Mouse (Mus musculus) embryo, embryonic 9.5 days (tissue): ENCODE data around the gene Pacsin2.
"Not testable (repeated sequence)": the region's sequence is repeated elsewhere in the genome, so short reads cannot be mapped to it uniquely, and the experiment has no call there.

Source experiments
- DNase-seq: peaks from one replicate; pipeline ENCODE4 v3.0.0-alpha.2; 2017; ENCODE audit errors: extremely low spot score

The Pacsin2 gene

DNA sequence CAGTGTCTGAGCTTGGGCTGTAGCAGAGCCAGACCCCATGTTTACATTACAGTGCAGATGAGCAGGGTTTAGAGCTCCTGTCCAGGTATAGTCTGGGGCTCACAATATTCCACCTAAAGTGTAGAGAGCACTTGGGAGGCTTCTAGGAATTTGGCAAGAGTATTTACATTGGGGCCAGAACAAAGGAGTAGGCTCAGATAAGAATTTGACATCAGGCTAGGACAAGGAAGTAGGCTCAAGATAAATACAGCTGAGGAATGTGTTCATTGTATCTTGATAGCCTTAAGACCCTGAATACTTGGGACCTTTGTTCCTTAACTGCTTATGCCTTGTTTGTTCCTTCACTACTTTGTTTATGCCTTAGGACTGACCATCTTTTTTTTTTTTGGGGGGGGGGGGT lies 90.3 kb downstream of the Pacsin2 start:
- DNase-seq = no peak

DNA sequence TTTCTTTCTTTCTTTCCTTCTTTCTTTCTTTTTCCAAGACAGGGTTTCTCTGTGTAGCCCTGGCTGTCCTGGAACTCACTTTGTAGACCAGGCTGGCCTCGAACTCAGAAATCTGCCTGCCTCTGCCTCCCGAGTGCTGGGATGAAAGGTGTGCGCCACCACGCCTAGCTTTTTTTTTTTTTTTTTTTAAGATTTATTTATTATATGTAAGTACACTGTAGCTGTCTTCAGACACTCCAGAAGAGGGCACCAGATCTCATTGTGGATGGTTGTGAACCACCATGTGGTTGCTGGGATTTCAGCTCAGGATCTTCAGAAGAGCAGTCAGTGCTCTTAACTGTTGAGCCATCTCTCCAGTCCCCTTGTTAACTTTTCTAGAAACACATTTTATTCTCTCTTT lies 95.7 kb downstream of the Pacsin2 start:
- DNase-seq = not testable (repeated sequence)

DNA sequence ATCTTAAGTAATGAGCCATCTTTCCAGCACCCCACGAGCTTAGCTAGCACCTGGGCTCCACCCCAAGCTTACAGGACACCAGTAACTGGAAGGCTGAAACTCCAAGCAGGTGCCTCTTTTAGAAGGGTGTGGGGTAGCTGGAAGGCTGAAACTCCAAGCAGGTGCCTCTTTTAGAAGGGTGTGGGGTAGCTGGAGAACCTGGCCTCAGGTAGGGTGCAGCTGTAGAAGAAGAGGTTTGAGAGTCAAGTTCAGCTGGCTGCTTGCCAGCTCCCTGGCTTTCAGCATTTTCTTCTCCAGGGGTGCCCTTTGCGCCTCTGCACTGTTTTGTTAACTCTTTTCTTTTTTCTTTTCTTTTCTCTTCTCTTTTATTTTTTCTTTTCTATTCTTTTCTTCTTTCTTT lies 96.1 kb downstream of the Pacsin2 start:
- DNase-seq = no peak

DNA sequence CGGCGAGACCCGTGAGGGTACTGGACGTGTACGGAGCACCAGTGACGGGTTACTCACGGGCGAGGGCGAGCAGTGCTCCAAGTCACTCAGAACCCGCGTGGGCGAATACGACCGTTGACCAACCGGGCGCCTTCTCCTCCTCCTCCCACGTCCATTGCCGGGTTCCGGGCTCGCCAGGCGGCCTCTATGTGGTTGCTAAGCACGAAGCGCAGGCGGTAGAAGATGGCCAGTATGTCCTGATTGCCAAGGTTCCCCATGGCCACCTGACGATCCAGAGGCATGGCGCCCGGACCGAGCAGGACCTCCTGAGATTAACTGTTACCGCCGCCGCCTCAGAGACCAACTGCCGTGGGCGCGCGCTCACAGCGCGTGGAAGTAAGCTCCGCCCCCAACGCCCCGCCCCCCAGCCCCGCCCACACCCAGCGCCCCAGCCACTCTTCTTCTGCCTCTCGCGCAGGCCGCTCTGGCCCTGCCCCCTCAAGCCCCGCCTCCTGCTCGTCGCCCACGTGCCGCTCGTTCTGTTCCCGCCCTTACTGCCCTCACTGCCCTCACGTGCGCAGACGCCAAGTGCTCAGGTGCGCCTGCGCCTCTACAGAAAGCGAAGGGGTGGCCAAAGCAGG lies 97.4 kb downstream of the Pacsin2 start:
- peak; percentile 70 for DNase-seq

DNA sequence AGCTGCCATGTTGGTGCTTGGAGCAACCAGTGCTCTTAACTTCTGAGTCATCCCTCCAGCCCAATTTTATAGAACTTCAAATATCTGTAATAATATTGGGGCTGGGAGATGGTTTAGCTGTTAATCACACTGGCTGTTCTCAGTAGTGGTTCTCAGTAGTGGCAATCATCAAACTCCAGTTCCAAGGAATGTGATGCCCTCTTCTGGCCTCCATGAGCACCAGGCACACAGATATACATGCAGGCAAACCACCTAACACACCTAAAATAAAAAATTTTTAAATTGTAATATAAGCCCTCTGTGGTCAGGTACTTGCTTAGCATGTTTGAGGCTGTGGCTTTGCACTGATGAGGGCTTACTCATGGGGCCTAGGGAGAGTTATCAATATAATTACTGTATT lies 98.7 kb downstream of the Pacsin2 start:
- DNase-seq = no peak

DNA sequence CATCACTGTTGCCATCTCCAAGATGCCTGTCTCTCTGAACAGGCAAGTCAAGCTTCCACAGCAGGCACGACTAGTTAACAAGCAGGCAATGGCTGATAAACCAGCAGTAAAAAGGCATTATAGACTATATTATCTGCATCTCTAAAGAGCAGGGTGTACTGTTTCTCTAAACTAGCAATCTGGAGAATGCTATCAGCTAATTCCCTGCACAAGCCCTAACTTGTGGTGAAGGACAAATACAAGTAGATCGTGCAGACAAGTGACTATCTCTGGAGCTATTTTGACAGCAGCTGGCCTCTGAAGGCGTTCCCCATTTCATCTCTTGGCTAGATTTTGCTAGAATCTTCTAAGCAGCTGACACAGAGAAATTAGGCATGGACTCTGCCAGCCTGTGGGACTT lies 100.2 kb downstream of the Pacsin2 start:
- DNase-seq = no peak

DNA sequence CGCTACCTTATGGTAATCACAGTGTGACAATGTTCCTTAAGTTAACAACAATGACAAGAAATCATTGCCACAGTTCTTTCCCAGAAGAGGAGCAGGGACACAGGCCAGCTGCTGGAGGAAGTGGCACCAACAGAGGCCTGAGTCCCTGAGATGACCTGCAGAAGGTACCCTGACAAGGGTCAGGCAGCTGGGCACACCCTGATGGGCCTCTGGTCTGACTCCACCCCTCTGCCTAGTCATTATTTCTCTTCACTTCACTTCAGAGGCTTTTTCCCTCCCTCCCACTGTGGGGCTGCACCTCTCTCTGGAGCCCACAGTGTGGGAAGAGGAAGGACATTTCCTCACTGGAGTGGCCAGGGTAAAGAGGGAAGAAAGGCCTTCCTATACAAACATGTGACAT lies 101.6 kb downstream of the Pacsin2 start:
- not testable (repeated sequence) for DNase-seq

DNA sequence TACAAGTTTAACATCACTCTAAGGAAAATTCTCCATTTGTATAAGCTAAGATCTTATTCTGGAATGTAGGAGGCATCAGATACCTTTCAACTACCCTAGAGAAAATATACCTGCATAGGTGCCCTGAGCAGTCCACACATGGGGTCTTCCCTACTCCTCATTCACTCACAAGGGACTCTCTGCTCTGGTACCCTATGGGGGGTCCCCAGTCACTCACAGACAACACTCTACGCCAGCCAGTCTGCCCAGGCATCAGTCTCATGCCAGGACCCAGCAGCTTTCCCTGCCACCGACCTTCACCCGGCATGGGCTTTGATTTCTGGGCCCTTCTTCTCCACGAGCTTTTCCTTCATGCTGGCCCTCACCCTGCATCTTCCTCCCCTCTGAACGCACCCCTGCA lies 103.5 kb downstream of the Pacsin2 start:
- not testable (repeated sequence) for DNase-seq

DNA sequence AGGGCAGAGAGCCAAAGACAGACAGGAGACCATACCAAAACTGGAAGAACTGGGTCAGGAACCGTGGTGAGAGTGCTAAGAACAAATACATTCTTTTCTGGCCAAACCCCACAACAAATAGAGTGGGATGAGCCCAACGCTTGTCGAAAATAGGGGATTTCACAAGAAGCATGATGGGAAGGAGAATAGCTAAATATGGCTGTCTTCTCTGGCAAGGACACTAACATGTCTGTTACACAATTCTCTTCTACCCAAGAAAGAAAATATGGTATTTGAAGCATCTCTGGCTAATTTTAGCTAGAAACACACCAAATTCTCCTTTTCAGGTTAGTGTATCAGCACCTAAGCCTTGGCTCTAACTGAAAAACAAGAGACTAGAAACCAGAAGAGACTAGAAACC lies 104.3 kb downstream of the Pacsin2 start:
- DNase-seq = no peak

DNA sequence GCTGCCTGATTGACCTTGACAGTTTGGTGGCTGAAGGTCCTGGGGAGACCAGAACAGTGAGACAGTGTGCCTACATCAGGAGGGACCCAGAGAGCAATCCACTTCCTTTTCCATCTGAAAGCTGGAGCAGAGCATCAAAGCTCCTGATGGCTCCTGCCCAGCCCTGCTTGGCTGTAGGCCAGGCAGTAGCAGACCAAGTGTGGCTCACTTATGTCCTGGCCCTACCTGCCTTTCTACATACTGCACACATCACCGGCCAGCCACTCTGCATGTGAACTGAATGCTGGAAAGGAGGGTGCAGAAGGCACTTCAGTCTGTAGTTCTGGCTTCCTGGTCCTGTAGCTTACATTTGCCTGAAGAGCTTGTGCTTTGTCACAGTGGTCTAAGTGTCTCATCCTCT lies 105.9 kb downstream of the Pacsin2 start:
- DNase-seq = no peak

DNA sequence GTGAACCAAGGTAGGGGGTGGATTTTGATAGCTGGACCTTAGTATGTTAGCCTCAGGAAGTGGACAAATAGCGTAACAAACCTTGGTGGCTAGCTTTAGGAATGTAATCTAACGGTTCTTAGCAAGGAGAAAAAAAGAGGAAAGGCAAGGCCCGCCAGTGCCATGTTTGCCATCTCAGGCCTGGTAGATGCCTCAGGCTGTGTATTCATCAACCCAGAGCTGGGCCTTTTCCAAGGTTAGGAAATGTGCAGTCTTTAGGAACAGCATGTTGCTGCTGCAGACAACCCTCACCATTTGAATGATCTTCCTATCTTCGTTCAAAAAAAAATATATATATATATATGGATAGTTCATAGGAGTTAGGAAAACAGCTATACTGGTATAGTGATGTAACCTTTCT lies 112.9 kb downstream of the Pacsin2 start:
- no peak for DNase-seq

DNA sequence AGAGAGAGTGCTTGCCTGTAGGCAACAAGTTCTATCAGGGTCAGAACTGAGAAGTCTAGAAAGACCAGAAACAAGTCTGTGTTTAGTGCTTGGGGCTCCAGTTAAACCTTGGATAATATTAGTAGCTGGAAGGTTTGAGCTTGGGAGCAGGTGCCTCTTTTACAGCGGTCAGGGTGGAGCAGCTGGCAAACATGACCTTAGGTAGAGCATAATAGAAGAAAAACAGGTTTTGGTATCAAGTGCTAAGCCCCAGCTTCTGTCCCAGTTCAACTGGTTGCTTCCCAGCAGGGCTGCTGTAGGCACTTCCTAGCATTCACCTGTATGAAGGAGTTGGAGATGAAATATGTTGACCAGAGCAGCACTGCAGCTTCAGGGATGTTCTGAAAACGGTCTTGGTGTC lies 113.5 kb downstream of the Pacsin2 start:
- DNase-seq = no peak

DNA sequence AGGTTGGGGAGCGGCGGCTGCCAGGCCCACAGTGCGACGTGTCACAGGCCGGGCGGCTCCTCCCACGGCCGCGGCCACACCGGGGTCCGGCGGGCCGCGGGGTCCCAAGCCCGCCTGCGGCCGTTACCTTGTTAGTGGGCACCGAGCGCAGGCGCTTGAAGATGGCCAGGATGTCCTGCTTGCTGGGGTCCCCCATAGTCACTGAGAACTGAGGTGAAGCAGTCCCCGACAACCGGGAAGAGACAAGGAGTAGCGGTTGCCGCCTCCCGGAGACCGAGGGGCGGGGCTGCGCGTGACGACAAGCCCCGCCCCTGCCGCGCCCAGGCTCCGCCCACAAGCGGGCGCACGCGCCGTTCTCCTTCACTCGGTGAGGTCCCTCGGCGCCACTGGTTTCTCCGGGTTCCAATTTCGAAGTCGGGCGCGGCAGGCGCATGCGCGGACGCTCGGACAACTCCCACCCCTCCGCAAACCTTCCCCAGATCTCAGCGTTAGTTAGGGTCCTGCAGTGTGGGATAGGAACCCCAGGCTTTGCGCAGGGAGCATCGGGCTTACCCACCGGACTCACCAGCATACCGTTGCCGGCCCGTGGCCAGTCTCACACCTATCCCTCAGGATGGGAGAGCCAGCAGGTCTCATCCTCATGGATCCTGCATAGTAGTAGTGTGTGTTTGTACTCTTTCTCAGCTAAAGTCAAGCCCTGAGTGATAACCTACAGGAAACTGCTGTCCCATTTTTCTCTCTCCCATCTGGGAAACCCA lies 114.3 kb downstream of the Pacsin2 start, which contains the start of gene Arfgap3:
Arfgap3 (minus strand) TSS at position 294 of the 758 bp plus-strand sequence.
- DNase-seq = peak; percentile 94

DNA sequence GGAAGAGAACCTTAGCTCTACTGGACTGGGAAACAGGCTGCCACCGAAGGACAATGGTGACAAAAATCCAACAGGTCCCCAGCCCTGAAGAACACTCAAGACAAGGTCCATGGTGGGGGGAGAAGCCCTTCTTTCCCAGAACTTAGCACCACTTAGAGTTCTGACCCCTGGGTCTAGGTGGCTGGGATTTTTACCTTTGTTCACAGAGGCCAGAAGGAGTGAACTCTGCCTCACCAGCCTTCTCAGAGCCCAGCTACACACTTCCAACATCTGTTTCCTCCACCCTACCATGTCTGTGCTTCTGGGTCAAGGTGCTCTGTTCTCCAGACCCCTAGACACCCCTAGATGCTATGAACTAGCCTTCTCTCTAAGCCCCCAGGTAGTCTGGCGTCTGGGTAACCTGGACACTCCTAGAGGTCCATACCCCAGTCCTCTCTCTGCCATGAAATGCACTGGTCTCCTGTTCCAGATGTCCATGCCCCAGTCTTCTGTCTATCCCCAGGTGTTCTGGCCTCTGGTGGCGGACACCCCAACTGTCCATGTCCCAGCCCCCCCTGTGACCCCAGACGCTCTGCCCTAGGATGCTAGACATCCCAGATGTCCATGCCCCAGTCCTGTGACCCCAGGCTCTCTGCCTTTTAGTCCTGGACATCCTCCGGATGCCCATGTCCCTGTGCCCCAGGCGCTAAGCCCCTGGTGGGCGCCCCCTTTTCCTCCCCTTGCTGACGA lies 115.0 kb downstream of the Pacsin2 start:
- no peak for DNase-seq

DNA sequence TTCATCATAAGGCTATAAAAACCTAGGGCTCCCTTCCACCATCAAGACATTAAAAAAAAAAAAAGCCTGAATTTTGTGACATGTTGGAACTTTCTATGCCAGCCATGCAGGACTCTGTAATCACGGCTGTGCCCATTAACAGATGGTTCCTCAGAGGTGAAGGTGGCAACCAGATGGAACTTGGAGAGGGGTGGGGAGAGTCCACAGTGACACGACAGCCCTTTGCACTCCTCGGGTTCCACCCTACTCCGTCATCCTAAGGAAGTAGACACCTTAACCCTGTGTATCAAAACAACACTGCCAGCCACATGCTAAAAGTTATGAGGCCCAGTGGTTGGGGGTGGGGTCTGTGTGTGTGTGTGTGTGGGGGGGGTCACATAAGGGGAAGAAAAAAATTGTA lies 115.7 kb downstream of the Pacsin2 start:
- no peak for DNase-seq

DNA sequence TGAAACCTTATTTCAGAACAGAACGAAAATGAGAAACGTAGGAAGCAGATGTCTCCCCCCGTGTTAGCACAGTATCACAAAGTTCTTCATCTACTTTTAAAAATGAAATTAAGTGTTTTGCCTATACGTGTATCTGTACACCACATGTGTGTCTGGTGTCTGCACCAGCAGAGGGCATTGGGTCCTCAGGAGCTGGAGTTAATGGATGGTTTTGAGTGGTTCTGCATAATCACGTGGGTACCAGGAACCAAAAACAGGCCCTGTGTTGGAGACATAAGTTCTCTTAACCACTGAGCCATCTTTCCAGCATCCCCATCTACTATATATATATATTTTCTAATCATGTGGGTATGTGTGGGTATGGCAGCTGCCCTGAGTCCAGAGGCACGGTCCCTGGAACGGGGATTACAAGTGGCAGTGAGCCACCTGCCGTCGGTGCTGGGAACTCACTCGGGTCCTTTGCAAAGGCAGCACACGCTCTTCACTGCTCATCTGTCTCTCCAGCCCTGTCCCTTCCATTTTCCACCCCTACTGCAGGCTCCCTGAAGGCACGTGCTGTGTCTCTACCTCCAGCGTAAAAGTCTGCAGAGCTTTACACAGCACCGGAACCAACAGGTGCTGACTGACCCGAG lies 118.4 kb downstream of the Pacsin2 start:
- no peak for DNase-seq

DNA sequence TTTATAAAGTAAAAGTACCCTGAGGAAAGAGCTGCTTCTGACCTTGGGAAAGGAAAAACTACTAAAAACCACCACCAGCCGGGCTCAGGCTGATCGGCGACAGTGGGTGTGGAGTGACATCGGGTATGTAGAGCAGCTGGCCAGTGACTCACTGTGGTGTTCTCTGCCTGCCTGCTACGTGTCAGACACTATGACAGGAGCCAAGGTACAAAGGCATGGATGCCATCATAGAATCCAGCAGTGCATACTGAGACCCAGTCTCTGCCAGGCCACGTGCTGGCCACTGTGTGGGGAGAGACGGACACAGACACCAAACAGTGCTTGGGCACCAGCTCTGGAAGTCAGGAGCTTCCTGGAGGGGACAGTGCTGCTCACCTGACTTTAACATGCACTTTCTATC lies 119.5 kb downstream of the Pacsin2 start:
- DNase-seq = no peak

DNA sequence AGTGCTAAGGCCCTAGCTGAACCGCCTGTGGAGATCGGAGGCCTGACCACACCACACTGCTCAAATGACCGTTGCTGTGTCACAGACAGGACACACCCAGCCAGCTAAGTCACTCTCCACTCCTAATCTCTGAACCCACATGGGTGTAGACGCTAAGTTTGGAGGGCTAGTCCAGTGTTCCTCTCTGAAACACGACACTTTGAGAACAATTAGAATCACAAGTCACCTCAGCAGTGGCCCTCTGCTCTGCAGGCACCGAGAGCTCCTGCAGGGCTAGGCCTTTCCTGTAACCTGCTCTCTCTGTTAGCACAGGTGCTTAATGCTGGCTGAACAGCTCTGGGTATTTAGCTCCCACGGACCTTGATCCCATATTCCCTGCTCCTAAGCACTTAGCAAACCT lies 120.2 kb downstream of the Pacsin2 start:
- DNase-seq = no peak

DNA sequence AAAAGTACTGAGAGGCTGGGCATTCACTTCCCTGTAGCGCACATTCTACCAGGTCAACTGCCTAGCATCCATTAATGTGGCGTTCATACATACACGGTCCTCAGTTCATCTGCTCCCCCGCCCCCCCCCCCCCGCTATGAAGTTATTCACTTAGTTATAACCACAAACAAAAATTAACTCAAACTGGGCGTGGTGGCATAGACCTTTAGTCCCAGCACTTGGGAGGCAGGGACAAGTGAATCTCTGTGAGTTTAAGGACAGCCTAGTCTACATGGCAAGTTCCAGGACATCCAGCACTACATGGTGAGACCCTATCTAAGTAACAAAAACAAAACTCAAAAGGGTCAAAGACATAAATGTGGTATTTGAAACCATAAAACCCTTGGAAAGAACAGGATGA lies 125.5 kb downstream of the Pacsin2 start:
- DNase-seq = no peak

DNA sequence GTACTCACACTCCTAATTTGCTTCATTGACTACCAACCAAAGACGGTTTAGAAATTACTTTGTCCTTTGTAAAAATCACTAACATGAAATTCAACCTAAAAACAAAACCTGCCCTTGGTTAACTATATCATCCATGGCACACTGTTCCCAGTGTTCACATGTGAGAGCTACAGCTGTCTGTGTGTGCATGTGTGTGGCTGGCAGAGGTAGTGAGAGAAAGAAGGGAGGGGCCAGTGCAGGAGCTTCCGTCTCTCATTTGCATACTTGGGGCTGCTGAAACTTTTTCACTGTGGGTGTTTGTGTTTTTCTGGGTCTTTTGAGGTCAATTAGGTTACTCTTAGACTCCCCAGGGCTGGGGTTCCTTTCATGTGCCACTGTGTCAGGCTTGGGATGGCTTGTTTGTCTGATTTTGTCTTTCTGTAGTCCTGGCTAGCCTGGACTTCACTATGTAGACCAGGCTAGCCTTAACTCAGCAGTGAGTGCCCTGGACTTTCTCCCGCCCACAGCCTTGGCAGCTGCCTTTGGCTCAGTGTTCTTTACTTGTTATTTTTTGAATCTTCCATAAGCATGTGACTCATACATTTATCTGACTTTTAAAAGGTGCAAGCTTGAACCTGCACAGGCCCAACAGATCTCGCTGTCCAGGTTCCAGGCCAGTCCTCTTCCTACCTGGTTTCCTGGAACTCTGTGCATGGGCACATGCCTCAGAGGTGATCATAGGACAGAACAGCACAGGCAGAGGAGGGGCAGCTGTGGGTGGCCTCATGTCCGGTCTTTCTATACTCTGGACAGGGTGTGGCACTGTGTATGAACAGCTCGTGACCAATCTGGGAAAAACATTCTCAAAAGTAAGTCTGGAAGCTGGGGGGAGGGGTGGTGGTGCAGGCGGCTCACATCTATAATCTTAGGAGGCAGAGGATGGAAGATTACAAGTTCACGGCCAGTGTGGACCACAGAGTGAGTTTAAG lies 126.2 kb downstream of the Pacsin2 start:
- DNase-seq = no peak

DNA sequence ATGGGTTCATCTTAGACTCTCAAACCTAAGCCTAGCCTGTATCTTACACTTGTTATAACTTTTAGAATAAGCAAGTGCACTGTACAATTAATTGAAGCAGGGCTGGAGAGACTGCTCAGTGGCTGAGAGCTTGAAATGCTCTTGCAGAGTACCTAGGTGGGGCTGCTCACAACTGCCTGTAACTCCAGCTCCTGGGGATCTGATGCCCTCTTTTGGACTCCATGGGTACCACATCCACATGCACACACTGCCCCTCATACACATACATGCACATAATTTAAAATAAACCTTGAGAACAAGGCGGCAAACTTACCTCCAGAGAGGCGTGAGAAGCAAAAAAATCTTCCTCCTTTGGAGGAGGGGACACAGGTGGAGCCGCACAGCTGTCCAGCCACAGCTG lies 132.0 kb downstream of the Pacsin2 start:
- DNase-seq = no peak
